Mouse (Mus musculus): Measurements from ENCODE around the gene Mrpl22.

DNA sequence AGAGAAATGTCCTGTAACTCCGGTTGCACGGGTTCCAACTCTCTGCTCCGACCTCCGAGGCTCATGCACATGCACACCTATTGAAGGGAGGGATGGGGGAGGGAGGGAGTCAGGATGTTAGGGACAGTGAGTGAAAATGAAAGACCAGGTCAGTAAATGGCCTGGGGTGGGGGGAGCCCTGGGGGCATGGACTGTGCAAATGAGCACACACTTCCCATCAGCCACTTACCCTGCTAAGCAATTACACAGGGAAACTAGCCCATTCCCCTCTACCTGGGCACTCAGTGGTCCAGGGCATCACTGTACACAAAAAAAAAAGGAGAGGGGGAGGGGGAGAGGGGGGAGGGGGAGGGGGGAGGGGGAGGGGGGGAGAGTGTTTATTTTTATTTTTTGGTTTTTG lies 27.2 kb downstream of the Mrpl22 start:
- no peak for TF ChIP-seq CTCF (IDR thresholded peaks at IDR 0.05; ENCODE audit: low read depth, low read length)
- TF ChIP-seq POLR2A (IDR thresholded peaks at IDR 0.05; ENCODE audit: borderline replicate concordance, low read depth, low read length), result no peak
